Mouse (Mus musculus) erythroblast, adult 5-6 weeks (primary cell): Measurements from ENCODE around the gene Fxyd5. TPM values are rescaled to one million over a fixed set of nuclear protein-coding genes. Genes with fewer than 3 reads are reported as not detected.

ENCODE experiments used
- ATAC-seq: replicated peaks from 2 replicates; pipeline ENCODE4 v1.8.0; 2016; ENCODE audit warnings: moderate number of reproducible peaks, mild to moderate bottlenecking, moderate TSS enrichment, inconsistent platforms; ENCODE audit not compliant: poor library complexity, low FRiP score, severe bottlenecking
- total RNA-seq, 2 experiments: library from RNA; stranded (forward) in 1 of 2; stranded (reverse) in 1 of 2; fragments of 150-400 nt in 1 of 2; fragments of 200-764, 138-1000 nt in 1 of 2; gene quantifications; 2 replicates each; pipeline versions ENCODE4 v1.2.3 to v1.2.4; 2015 to 2017; ENCODE audit warnings: low replicate concordance in 2 of 2

The Fxyd5 gene
- total RNA-seq, 2 experiments from 2014 or later, result 67.1 to 286 TPM

- ATAC-seq, result no peak
Measured at GRCm38 (mm10) chr7:30996491-30996890, 45.8 kb downstream of the Fxyd5 start.

- ATAC-seq, result no peak
Measured at GRCm38 (mm10) chr7:30993986-30994385, 48.3 kb downstream of the Fxyd5 start.

GRCm38 (mm10) chr7:30992148-30992547 is 50.1 kb downstream of the Fxyd5 start:
- ATAC-seq, result no peak

GRCm38 (mm10) chr7:30988519-30989162 is 53.6 kb downstream of the Fxyd5 start:
- no peak for ATAC-seq

- no peak for ATAC-seq
Measured at GRCm38 (mm10) chr7:30985357-30985756, 56.9 kb downstream of the Fxyd5 start.

Other genes starting within 250 kb of the Fxyd5 start
- 8.1 and 11.1 TPM in 2 replicates for gene Ffar2, start 218.7 kb downstream of the Fxyd5 start, total RNA-seq (2015; ENCODE audit: low replicate concordance)
- gene Ffar2, start 218.7 kb downstream of the Fxyd5 start, total RNA-seq (2017; ENCODE audit: low replicate concordance), result 10.6 and 12.3 TPM in 2 replicates
- gene Ffar3, start 186.3 kb downstream of the Fxyd5 start, total RNA-seq (2015; ENCODE audit: low replicate concordance), result not detected in 2 replicates
- not detected in 2 replicates for gene Ffar3, start 186.3 kb downstream of the Fxyd5 start, total RNA-seq (2017; ENCODE audit: low replicate concordance)
- not detected in 2 replicates for gene Ffar1, start 180.9 kb downstream of the Fxyd5 start, total RNA-seq (2015; ENCODE audit: low replicate concordance)
- not detected in 2 replicates for gene Ffar1, start 180.9 kb downstream of the Fxyd5 start, total RNA-seq (2017; ENCODE audit: low replicate concordance)
- gene Cd22, start 162.1 kb downstream of the Fxyd5 start, total RNA-seq (2015; ENCODE audit: low replicate concordance), result 1.0 and 19.6 TPM in 2 replicates
- gene Cd22, start 162.1 kb downstream of the Fxyd5 start, total RNA-seq (2017; ENCODE audit: low replicate concordance), result 0.42 TPM in 1 of 2 replicates, not detected in the other
- not detected in 2 replicates for gene Mag, start 127.6 kb downstream of the Fxyd5 start, total RNA-seq (2015; ENCODE audit: low replicate concordance)
- 0.70 TPM in 1 of 2 replicates, not detected in the other for gene Mag, start 127.6 kb downstream of the Fxyd5 start, total RNA-seq (2017; ENCODE audit: low replicate concordance)
- gene Hamp2, start 117.8 kb downstream of the Fxyd5 start, total RNA-seq (2015; ENCODE audit: low replicate concordance), result not detected in 2 replicates
- gene Hamp2, start 117.8 kb downstream of the Fxyd5 start, total RNA-seq (2017; ENCODE audit: low replicate concordance), result not detected in 2 replicates
- gene Hamp, start 98.4 kb downstream of the Fxyd5 start, total RNA-seq (2015; ENCODE audit: low replicate concordance), result not detected in 2 replicates
- not detected in 2 replicates for gene Hamp, start 98.4 kb downstream of the Fxyd5 start, total RNA-seq (2017; ENCODE audit: low replicate concordance)
- 36.5 and 39.3 TPM in 2 replicates for gene Usf2, start 85.7 kb downstream of the Fxyd5 start, total RNA-seq (2015; ENCODE audit: low replicate concordance)
- gene Usf2, start 85.7 kb downstream of the Fxyd5 start, total RNA-seq (2017; ENCODE audit: low replicate concordance), result 47.0 and 47.3 TPM in 2 replicates
- 2.9 TPM in 1 of 2 replicates, not detected in the other for gene Lsr, start 69.0 kb downstream of the Fxyd5 start, total RNA-seq (2015; ENCODE audit: low replicate concordance)
- 0.70 and 0.77 TPM in 2 replicates for gene Lsr, start 69.0 kb downstream of the Fxyd5 start, total RNA-seq (2017; ENCODE audit: low replicate concordance)
- gene Fam187b, start 68.7 kb downstream of the Fxyd5 start, total RNA-seq (2015; ENCODE audit: low replicate concordance), result not detected in 2 replicates
- not detected in 2 replicates for gene Fam187b, start 68.7 kb downstream of the Fxyd5 start, total RNA-seq (2017; ENCODE audit: low replicate concordance)
- gene Fxyd7, start 9.0 kb upstream of the Fxyd5 start, total RNA-seq (2015; ENCODE audit: low replicate concordance), result not detected in 2 replicates
- not detected in 2 replicates for gene Fxyd7, start 9.0 kb upstream of the Fxyd5 start, total RNA-seq (2017; ENCODE audit: low replicate concordance)
- gene Fxyd1, start 14.7 kb upstream of the Fxyd5 start, total RNA-seq (2015; ENCODE audit: low replicate concordance), result not detected in 2 replicates
- gene Fxyd1, start 14.7 kb upstream of the Fxyd5 start, total RNA-seq (2017; ENCODE audit: low replicate concordance), result not detected in 2 replicates
- not detected in 2 replicates for gene Lgi4, start 16.9 kb upstream of the Fxyd5 start, total RNA-seq (2015; ENCODE audit: low replicate concordance)
- gene Lgi4, start 16.9 kb upstream of the Fxyd5 start, total RNA-seq (2017; ENCODE audit: low replicate concordance), result not detected in 2 replicates
- not detected in 2 replicates for gene Fxyd3, start 34.2 kb upstream of the Fxyd5 start, total RNA-seq (2015; ENCODE audit: low replicate concordance)
- gene Fxyd3, start 34.2 kb upstream of the Fxyd5 start, total RNA-seq (2017; ENCODE audit: low replicate concordance), result not detected in 2 replicates
- gene Hpn, start 72.8 kb upstream of the Fxyd5 start, total RNA-seq (2015; ENCODE audit: low replicate concordance), result 4.0 and 10.0 TPM in 2 replicates
- gene Hpn, start 72.8 kb upstream of the Fxyd5 start, total RNA-seq (2017; ENCODE audit: low replicate concordance), result 0.77 and 6.7 TPM in 2 replicates
- gene Scn1b, start 84.5 kb upstream of the Fxyd5 start, total RNA-seq (2015; ENCODE audit: low replicate concordance), result 1.2 TPM in 1 of 2 replicates, not detected in the other
- 1.2 TPM in 1 of 2 replicates, not detected in the other for gene Scn1b, start 84.5 kb upstream of the Fxyd5 start, total RNA-seq (2017; ENCODE audit: low replicate concordance)
- 20.9 and 27.9 TPM in 2 replicates for gene Gramd1a, start 113.4 kb upstream of the Fxyd5 start, total RNA-seq (2015; ENCODE audit: low replicate concordance)
- gene Gramd1a, start 113.4 kb upstream of the Fxyd5 start, total RNA-seq (2017; ENCODE audit: low replicate concordance), result 4.9 and 6.2 TPM in 2 replicates
- gene Scgb2b2, start 248.0 kb upstream of the Fxyd5 start, total RNA-seq (2015; ENCODE audit: low replicate concordance), result not detected in 2 replicates
- gene Scgb2b2, start 248.0 kb upstream of the Fxyd5 start, total RNA-seq (2017; ENCODE audit: low replicate concordance), result not detected in 2 replicates
- gene Scgb1b2, start 249.3 kb upstream of the Fxyd5 start, total RNA-seq (2015; ENCODE audit: low replicate concordance), result not detected in 2 replicates
- not detected in 2 replicates for gene Scgb1b2, start 249.3 kb upstream of the Fxyd5 start, total RNA-seq (2017; ENCODE audit: low replicate concordance)